ENCODE assay signal across 39 mouse cellular contexts in genomic region chr8:3345337-3345736, GRCm38 (mm10). TPM values are rescaled to one million over a fixed set of nuclear protein-coding genes. Genes with fewer than 3 reads are reported as not detected.
"Had no signal": no experiment of that assay in that cellular context is flagged by ENCODE, and none has a peak within 500 bp of the region (broad histone marks: within the 10 kb centered on the region; RNA-seq: fewer than 3 reads in every experiment).

No protein-coding gene starts in this region.

- H3K4me3 ChIP-seq: left cerebral cortex, adult 2 months; limb, embryonic 10.5 days; limb, embryonic 12.5 days; limb, embryonic 13.5 days; limb, embryonic 15.5 days; liver, embryonic 12.5 days; liver, embryonic 13.5 days; liver, embryonic 15.5 days; lung, embryonic 15.5 days; megakaryocyte, embryonic 14.5 days; midbrain, embryonic 10.5 days; midbrain, embryonic 12.5 days; midbrain, embryonic 13.5 days; midbrain, embryonic 15.5 days; myocyte had no signal

- DNase-seq: left cerebral cortex, postnatal 4 days; liver; liver, embryonic 13.5 days; liver, postnatal 0 days; lung, adult 18-20 months; lung, adult 2 months; lung, embryonic 14.5 days; lung, postnatal 10 days; lung, postnatal 14 days; lung, postnatal 36 days; lung, postnatal 4 days; midbrain, embryonic 14.5 days had no signal

- ATAC-seq: liver, embryonic 12.5 days; liver, postnatal 0 days; lung, postnatal 0 days; midbrain, embryonic 13.5 days; midbrain, embryonic 15.5 days; midbrain, embryonic 16.5 days had no signal

- H3K27ac ChIP-seq: left cerebral cortex, adult 2 months; limb, embryonic 10.5 days; limb, embryonic 12.5 days; limb, embryonic 13.5 days; limb, embryonic 15.5 days; liver, embryonic 12.5 days; liver, embryonic 13.5 days; liver, embryonic 14.5 days; liver, embryonic 15.5 days; lung, embryonic 15.5 days; macrophage; midbrain, embryonic 10.5 days; midbrain, embryonic 12.5 days; midbrain, embryonic 13.5 days; midbrain, embryonic 15.5 days had no signal

RNA-seq across cellular contexts. Expression of gene A430078G23Rik, which starts 7.9 kb away (rescaled TPM):
- total RNA-seq: left cerebral cortex, adult 8-10 months; left cerebral cortex, postnatal 10 days; left cerebral cortex, postnatal 14 days; left cerebral cortex, postnatal 25 days; left cerebral cortex, postnatal 36 days; midbrain, postnatal 0 days had no signal
- polyA plus RNA-seq: limb, embryonic 10.5 days; limb, embryonic 11.5 days; midbrain, embryonic 10.5 days; midbrain, embryonic 11.5 days; midbrain, embryonic 12.5 days; midbrain, embryonic 13.5 days; midbrain, embryonic 14.5 days; midbrain, embryonic 15.5 days; midbrain, embryonic 16.5 days; midbrain, postnatal 0 days; myocyte; neural tube, embryonic 11.5 days had no signal
